Mouse (Mus musculus) midbrain, embryonic 12.5 days (tissue): ENCODE measurements around the gene Prex1. TPM values are rescaled to one million over a fixed set of nuclear protein-coding genes. Genes with fewer than 3 reads are reported as not detected.
"Not testable (repeated sequence)": the region's sequence is repeated elsewhere in the genome, so short reads cannot be mapped to it uniquely, and the experiment has no call there.

ENCODE experiments used
- ATAC-seq: fragments of 200-750 bp; cut with Nextera tagmentation; 2 replicates; pipeline ENCODE4 v1.8.0; 2017; ENCODE audit warnings: low read depth, moderate TSS enrichment, moderate library complexity; ENCODE audit not compliant: low FRiP score
- H3K27ac ChIP-seq: fragments of 300-500 bp; sonication (generic); replicated peaks from 2 replicates; pipeline ENCODE4 v1.5.1; 2016; ENCODE audit warnings: mild to moderate bottlenecking
- H3K27me3 ChIP-seq: fragments of 300-500 bp; sonication (generic); 2 replicates; pipeline ENCODE4 v1.6.1; 2016; ENCODE audit warnings: mild to moderate bottlenecking
- H3K36me3 ChIP-seq: fragments of 300-500 bp; sonication (generic); 2 replicates; pipeline ENCODE4 v1.6.1; 2016
- H3K4me1 ChIP-seq: fragments of 300-500 bp; sonication (generic); 2 replicates; pipeline ENCODE4 v1.6.1; 2016
- H3K4me2 ChIP-seq: fragments of 300-500 bp; sonication (generic); replicated peaks from 2 replicates; pipeline ENCODE4 v1.6.1; 2016; ENCODE audit warnings: mild to moderate bottlenecking, moderate library complexity
- H3K4me3 ChIP-seq: fragments of 300-500 bp; sonication (generic); 2 replicates; pipeline ENCODE4 v1.5.1; 2016; ENCODE audit warnings: mild to moderate bottlenecking
- H3K9ac ChIP-seq: fragments of 300-500 bp; sonication (generic); replicated peaks from 2 replicates; pipeline ENCODE4 v1.6.1; 2016; ENCODE audit warnings: mild to moderate bottlenecking, moderate library complexity
- H3K9me3 ChIP-seq: fragments of 300-500 bp; sonication (generic); 2 replicates; pipeline ENCODE4 v1.6.1; 2016; ENCODE audit warnings: mild to moderate bottlenecking
- WGBS: fragments of 180-500 bp; shearing (Covaris S2); methylation state at CpG from one replicate; pipeline ENCODE4 v1.1.7; 2016; 5-methylcytosine and 5-hydroxymethylcytosine counted together
- polyA plus RNA-seq: library from polyadenylated mRNA; unstranded; fragments of >200 nt; fragmentation: Nextera tagmentation; extraction: Ambion mirVana; gene quantifications from 2 replicates; pipeline ENCODE4 v1.2.1, GENCODE M21; 2016

Gene Prex1
- 26.2 and 27.4 TPM in 2 replicates for polyA plus RNA-seq

DNA sequence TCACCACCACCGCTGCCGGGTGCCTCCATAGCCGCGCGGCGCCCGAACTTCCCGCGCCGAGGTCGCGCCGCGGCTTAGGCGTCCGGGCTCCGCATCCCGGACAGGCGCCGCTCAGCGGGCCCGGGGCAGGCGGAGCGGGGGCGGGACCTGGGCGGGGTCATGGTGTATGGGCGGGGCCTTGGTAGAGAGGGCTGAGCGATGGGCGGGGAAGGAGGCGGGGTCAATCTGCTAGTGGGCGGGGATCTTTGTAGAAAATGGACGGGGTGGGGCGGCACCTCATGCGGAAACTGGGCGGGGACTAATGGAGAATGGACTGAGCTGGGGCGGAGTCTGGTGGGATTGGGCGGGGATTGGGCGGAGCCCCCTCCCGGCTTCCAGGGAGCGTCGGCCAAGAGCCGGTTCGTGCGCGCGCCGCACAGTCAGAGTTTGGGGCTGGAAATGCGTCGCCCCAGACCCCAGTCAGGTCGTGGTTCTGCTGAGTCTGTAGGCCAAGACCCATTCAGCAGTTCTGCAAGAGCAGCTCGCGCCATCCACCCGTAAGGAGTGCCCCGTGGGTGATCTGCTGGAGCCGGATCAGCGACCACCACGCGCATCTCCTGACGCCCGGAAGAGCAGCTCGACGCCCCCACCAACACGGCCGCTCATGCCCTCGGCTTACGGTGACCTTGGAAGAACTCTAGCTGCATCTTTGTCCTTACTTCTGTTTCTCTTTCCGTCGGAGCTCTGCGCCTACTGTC, at the start of gene Prex1:
Gene Prex1 (minus strand): TSS at position 143 of the 737 bp plus-strand sequence.
- H3K4me1 ChIP-seq, result peaks cover 35% of the 10 kb centered on the region
- H3K9me3 ChIP-seq, result no peaks in the 10 kb centered on the region

GRCm38 (mm10) chr2:166757969-166758368, 44.3 kb upstream of the Prex1 start:
- Histone ChIP-seq H3K4me3 (no peak overlapping the region), H3K4me1 (no peaks in the 10 kb centered on the region), H3K4me2 (no peak overlapping the region), H3K27me3 (0 out of 2 replicates have a peak, but pooled peaks cover 6% of the 10 kb centered on the region), H3K27ac (no peak overlapping the region), H3K9ac (no peak overlapping the region), H3K9me3 (no peaks in the 10 kb centered on the region), H3K36me3 (no peaks in the 10 kb centered on the region)
- 39% methylated on average over 3 of the region's 3 CpGs for WGBS
- ATAC-seq, result no peak

More for the DNA sequence above, at the start of gene Prex1:
- Histone ChIP-seq H3K9ac (peak within 1 kb of the TSS; percentile 76), H3K27ac (peak within 1 kb of the TSS; percentile 66), H3K4me2 (peak within 1 kb of the TSS; percentile 90), H3K4me3 (peak within 1 kb of the TSS; percentile 78), H3K27me3 (peaks cover 4% of the 10 kb centered on the region; the same call in 1 of the 2 replicates), H3K36me3 (no peaks in the 10 kb centered on the region)
- ATAC-seq, result peak; percentile 86
- under 1% methylated on average over 67 of the region's 69 CpGs for WGBS

DNA sequence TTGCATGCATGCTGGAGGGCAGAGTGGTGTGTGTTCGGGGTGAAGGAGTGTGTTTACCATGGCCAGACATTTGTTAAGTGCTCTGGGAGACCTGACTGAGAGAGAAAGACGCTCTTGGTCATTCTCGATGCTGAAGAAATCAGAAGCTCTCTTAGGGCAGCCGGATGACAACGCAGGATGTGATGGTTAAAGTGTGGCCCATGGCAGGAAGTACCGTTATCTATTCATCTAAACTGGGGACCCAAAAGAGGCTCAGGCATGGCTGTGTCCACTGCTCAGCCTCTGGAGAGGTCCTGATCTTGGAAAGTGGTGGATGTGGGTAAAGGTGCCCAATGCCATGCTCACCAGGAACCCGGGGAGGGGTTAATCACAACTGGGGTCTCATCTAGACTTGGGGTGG, 41.1 kb upstream of the Prex1 start:
- Histone ChIP-seq H3K36me3 (no peaks in the 10 kb centered on the region), H3K4me1 (no peaks in the 10 kb centered on the region), H3K27ac (no peak overlapping the region), H3K9ac (no peak overlapping the region), H3K27me3 (0 out of 2 replicates have a peak, but pooled peaks cover 6% of the 10 kb centered on the region), H3K4me3 (no peak overlapping the region), H3K4me2 (no peak overlapping the region), H3K9me3 (no peaks in the 10 kb centered on the region)
- 94% methylated on average over 7 of the region's 7 CpGs for WGBS
- no peak for ATAC-seq

DNA sequence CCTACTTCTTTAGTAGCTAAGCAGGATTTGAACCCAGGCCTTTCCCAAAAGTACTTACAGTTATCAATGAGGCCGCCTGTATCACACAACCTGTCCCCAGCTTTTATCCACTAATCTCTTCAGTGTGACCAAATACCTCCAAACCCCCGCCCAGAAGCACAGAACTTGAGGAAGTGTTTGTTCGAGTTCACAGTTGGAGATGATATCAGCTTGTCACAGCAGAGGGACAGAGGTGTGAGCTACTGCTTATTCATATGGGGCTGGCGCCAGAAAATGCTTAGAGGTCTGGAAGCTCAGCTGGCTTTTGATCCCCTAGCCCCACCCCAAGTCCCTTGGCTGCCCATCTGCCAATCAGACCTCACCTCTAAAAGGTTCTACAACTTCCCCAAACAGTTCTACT, 40.6 kb upstream of the Prex1 start:
- Histone ChIP-seq H3K36me3 (no peaks in the 10 kb centered on the region), H3K27ac (no peak overlapping the region), H3K4me3 (no peak overlapping the region), H3K4me2 (no peak overlapping the region), H3K4me1 (no peaks in the 10 kb centered on the region), H3K9me3 (no peaks in the 10 kb centered on the region), H3K9ac (no peak overlapping the region), H3K27me3 (0 out of 2 replicates have a peak, but pooled peaks cover 6% of the 10 kb centered on the region)
- 74% methylated on average over 4 of the region's 4 CpGs for WGBS
- ATAC-seq, result no peak

- WGBS, result 94% methylated on average over 6 of the region's 6 CpGs
- H3K9ac ChIP-seq, result no peak overlapping the region
- H3K27me3 ChIP-seq, result no peaks in the 10 kb centered on the region
- H3K36me3 ChIP-seq, result no peaks in the 10 kb centered on the region
- H3K27ac ChIP-seq, result no peak overlapping the region
- H3K4me1 ChIP-seq, result no peaks in the 10 kb centered on the region
- H3K4me3 ChIP-seq, result no peak overlapping the region
- H3K4me2 ChIP-seq, result no peak overlapping the region
- ATAC-seq, result no peak
- H3K9me3 ChIP-seq, result no peaks in the 10 kb centered on the region
Observed at GRCm38 (mm10) chr2:166750620-166751191, 37.1 kb upstream of the Prex1 start.

DNA sequence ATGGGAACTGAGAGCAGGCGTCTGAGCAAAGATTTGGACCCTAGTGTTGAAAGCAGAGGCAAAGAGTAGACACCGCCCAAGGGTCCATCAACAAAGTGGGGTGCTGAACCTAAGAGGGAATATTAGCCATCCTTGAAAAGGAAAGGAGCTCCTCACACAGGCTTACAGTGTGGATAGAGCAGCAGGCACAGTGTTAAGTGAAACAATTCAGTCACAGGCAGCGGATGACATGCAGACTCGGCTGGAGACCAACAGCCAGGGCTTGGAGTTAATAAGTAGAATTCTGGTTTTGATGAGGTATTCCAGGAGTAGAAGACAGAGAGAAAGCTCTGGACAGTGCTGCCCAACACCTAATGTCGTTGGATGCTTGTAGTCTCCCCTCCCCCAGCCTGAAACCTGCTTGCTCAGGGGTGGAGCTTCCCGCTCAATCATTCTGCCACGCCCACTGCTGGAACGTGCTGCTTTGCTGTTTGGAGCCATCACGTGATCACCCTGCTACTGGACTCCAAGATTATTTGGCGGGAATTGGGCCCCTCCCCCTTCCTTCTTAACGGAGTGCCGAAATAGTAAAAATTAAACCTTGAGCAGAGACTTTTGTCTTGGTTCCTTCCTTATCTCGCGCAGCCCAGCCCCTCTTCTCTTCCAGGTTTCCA, 32.8 kb upstream of the Prex1 start:
- H3K4me2 ChIP-seq, H3K9ac ChIP-seq, H3K27ac ChIP-seq, H3K36me3 ChIP-seq, H3K4me3 ChIP-seq, ATAC-seq, H3K27me3 ChIP-seq, H3K9me3 ChIP-seq, H3K4me1 ChIP-seq: not testable (repeated sequence)
- 63% methylated on average over 14 of the region's 14 CpGs for WGBS

- WGBS, result 85% methylated on average over 9 of the region's 9 CpGs
Observed at GRCm38 (mm10) chr2:166745849-166746248, 32.2 kb upstream of the Prex1 start.

GRCm38 (mm10) chr2:166744433-166744832, 30.8 kb upstream of the Prex1 start:
- no peaks in the 10 kb centered on the region for H3K36me3 ChIP-seq
- 83% methylated on average over 7 of the region's 7 CpGs for WGBS
- no peak overlapping the region for H3K4me2 ChIP-seq
- no peaks in the 10 kb centered on the region for H3K27me3 ChIP-seq
- no peak for ATAC-seq
- no peak overlapping the region for H3K27ac ChIP-seq
- H3K4me3 ChIP-seq, result no peak overlapping the region
- no peaks in the 10 kb centered on the region for H3K9me3 ChIP-seq
- no peak overlapping the region for H3K9ac ChIP-seq
- H3K4me1 ChIP-seq, result peaks cover 5% of the 10 kb centered on the region; the same call in 1 of the 2 replicates

More at GRCm38 (mm10) chr2:166745849-166746248, 32.2 kb upstream of the Prex1 start:
- Histone ChIP-seq H3K4me3 (no peak overlapping the region), H3K9me3 (no peaks in the 10 kb centered on the region), H3K4me1 (peaks cover 5% of the 10 kb centered on the region; the same call in 1 of the 2 replicates), H3K4me2 (no peak overlapping the region), H3K9ac (no peak overlapping the region), H3K27me3 (no peaks in the 10 kb centered on the region), H3K36me3 (no peaks in the 10 kb centered on the region), H3K27ac (no peak overlapping the region)
- no peak for ATAC-seq

- Histone ChIP-seq H3K27ac (no peak overlapping the region), H3K36me3 (no peaks in the 10 kb centered on the region), H3K27me3 (no peaks in the 10 kb centered on the region), H3K4me2 (no peak overlapping the region), H3K4me3 (no peak overlapping the region), H3K9ac (no peak overlapping the region), H3K9me3 (no peaks in the 10 kb centered on the region), H3K4me1 (peaks cover 5% of the 10 kb centered on the region; the same call in 1 of the 2 replicates)
- 34% methylated on average over 4 of the region's 4 CpGs for WGBS
- ATAC-seq, result no peak
Observed at GRCm38 (mm10) chr2:166743504-166743903, 29.9 kb upstream of the Prex1 start.

DNA sequence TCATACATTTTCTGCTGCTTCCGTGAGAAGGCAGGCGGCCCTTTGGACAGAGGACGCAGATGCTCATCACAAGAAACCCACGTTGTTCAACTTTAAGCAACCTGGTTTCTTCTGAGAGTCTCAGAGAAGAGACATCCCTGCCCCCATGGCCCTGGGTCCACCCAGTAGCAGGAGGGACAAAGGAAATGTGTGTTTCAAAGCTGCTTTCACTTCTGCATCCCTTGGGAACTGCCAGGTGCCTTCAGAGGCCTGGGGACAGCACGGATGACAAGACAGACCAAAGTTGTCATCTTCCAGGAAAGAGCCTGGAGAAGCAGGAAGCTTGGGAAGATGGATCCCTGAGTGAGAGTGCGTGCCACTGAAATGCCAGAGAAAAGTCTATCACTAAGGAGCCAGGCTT, 27.8 kb upstream of the Prex1 start:
- WGBS, result 90% methylated on average over 6 of the region's 6 CpGs
- H3K4me3 ChIP-seq, result no peak overlapping the region
- no peak overlapping the region for H3K4me2 ChIP-seq
- no peak overlapping the region for H3K27ac ChIP-seq
- ATAC-seq, result no peak
- no peaks in the 10 kb centered on the region for H3K9me3 ChIP-seq
- H3K36me3 ChIP-seq, result no peaks in the 10 kb centered on the region
- no peaks in the 10 kb centered on the region for H3K27me3 ChIP-seq
- H3K9ac ChIP-seq, result no peak overlapping the region
- H3K4me1 ChIP-seq, result peaks cover 5% of the 10 kb centered on the region; the same call in 1 of the 2 replicates

DNA sequence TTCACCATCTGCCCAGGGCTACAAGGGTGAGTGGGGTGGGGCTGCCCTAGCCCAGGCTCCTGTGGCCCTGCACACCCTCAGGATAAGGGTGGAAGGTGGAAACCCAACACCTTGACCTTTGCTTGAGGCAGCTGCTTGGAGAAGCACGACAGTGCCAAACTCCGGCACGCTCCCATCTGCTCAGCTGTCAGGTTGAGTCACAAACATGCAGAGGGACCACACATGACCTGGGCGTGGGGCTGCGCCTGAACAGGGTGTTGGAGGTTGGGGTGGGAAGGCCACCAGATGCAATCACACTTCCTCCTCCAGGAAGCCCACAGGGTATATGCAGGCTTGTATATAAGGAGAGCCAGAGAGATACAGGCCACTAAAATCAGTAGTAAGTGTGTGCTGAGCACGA, 26.8 kb upstream of the Prex1 start:
- ATAC-seq, result no peak
- H3K4me2 ChIP-seq, result no peak overlapping the region
- no peak overlapping the region for H3K27ac ChIP-seq
- H3K27me3 ChIP-seq, result no peaks in the 10 kb centered on the region
- WGBS, result 84% methylated on average over 6 of the region's 6 CpGs
- H3K36me3 ChIP-seq, result no peaks in the 10 kb centered on the region
- no peak overlapping the region for H3K9ac ChIP-seq
- H3K4me1 ChIP-seq, result peaks cover 8% of the 10 kb centered on the region
- H3K4me3 ChIP-seq, result no peak overlapping the region
- H3K9me3 ChIP-seq, result no peaks in the 10 kb centered on the region

- peaks cover 6% of the 10 kb centered on the region for H3K4me1 ChIP-seq
- no peaks in the 10 kb centered on the region for H3K36me3 ChIP-seq
- H3K27ac ChIP-seq, result no peak overlapping the region
- H3K9me3 ChIP-seq, result no peaks in the 10 kb centered on the region
- no peak overlapping the region for H3K4me2 ChIP-seq
- no peak overlapping the region for H3K9ac ChIP-seq
- ATAC-seq, result no peak
- H3K4me3 ChIP-seq, result no peak overlapping the region
- no peaks in the 10 kb centered on the region for H3K27me3 ChIP-seq
- WGBS, result 75% methylated on average over 7 of the region's 7 CpGs
Observed at GRCm38 (mm10) chr2:166737307-166737706, 23.7 kb upstream of the Prex1 start.
